Mouse (Mus musculus) MEL (cell line): ENCODE results near the gene Nisch. TPM values are rescaled to one million over a fixed set of nuclear protein-coding genes. Genes with fewer than 3 reads are reported as not detected.

Experiments used
- DNase-seq: peaks from one replicate; pipeline ENCODE4 v3.0.0; 2011; ENCODE audit warnings: low read depth, low spot score
- H3K27ac ChIP-seq: 2 replicates; pipeline ENCODE4 v1.5.1; 2012; ENCODE audit warnings: low read depth, mild to moderate bottlenecking, control low read depth, low read length, moderate library complexity; ENCODE audit not compliant: control insufficient read depth
- H3K27me3 ChIP-seq, 2 experiments: fragments of 150-350 bp in 1 of 2; sonication (generic) in 1 of 2; 2 replicates each; pipeline ENCODE4 v1.6.1; 2012; ENCODE audit warnings: low read length in 2 of 2, mild to moderate bottlenecking in 2 of 2, improper control_type of control experiment in 1 of 2, moderate library complexity in 1 of 2; ENCODE audit not compliant: insufficient read depth in 2 of 2, control insufficient read depth in 1 of 2
- H3K36me3 ChIP-seq, 2 experiments: 2 replicates each; pipeline ENCODE4 v1.6.1; 2012 to 2014; ENCODE audit warnings: low read length in 2 of 2, improper control_type of control experiment in 1 of 2, inconsistent platforms in 1 of 2, mild to moderate bottlenecking in 1 of 2; ENCODE audit not compliant: insufficient read depth in 2 of 2, control insufficient read depth in 1 of 2
- H3K4me1 ChIP-seq, 2 experiments: fragments of 150-350 bp in 1 of 2; sonication (generic) in 1 of 2; 2 replicates each; pipeline ENCODE4 v1.6.1; 2012; ENCODE audit warnings: low read length in 2 of 2, improper control_type of control experiment in 1 of 2, mild to moderate bottlenecking in 1 of 2; ENCODE audit not compliant: insufficient read depth in 2 of 2, control insufficient read depth in 1 of 2
- H3K4me3 ChIP-seq, 2 experiments: fragments of 150-350 bp in 1 of 2; sonication (generic) in 1 of 2; 2 replicates each; pipeline ENCODE4 v1.5.1; 2012; ENCODE audit warnings: low read depth in 2 of 2, low read length in 2 of 2, mild to moderate bottlenecking in 2 of 2, moderate library complexity in 2 of 2, control low read depth in 1 of 2, improper control_type of control experiment in 1 of 2; ENCODE audit not compliant: control insufficient read depth in 1 of 2, insufficient read depth in 1 of 2
- H3K79me2 ChIP-seq: 2 replicates; pipeline ENCODE4 v1.6.1; 2012; ENCODE audit warnings: mild to moderate bottlenecking, low read length, moderate library complexity; ENCODE audit not compliant: control insufficient read depth, poor library complexity, insufficient read depth
- H3K9ac ChIP-seq: 2 replicates; pipeline ENCODE4 v1.6.1; 2012; ENCODE audit warnings: low read depth, mild to moderate bottlenecking, control low read depth, low read length, moderate library complexity; ENCODE audit not compliant: control insufficient read depth, poor library complexity, severe bottlenecking
- H3K9me3 ChIP-seq: fragments of 150-350 bp; sonication (generic); replicated peaks from 2 replicates; pipeline ENCODE4 v1.6.1; 2012; ENCODE audit warnings: mild to moderate bottlenecking, low read length, improper control_type of control experiment, moderate library complexity; ENCODE audit not compliant: insufficient read depth
- ELF1 ChIP-seq: IDR thresholded peaks from 2 replicates; pipeline ENCODE4 v1.6.1; 2014; ENCODE audit warnings: low read depth, mild to moderate bottlenecking, inconsistent platforms, low read length, improper control_type of control experiment, moderate library complexity
- EP300 ChIP-seq, 2 experiments: IDR thresholded peaks; 2 replicates each; pipeline ENCODE4 v1.6.1; 2011; ENCODE audit warnings: improper control_type of control experiment in 2 of 2, low read length in 2 of 2, low read depth in 1 of 2, mild to moderate bottlenecking in 1 of 2
- GATA1 ChIP-seq: IDR thresholded peaks from 2 replicates; pipeline ENCODE4 v1.6.1; 2011; ENCODE audit warnings: low read depth, low read length, improper control_type of control experiment
- JUND ChIP-seq: IDR thresholded peaks from 2 replicates; pipeline ENCODE4 v1.6.1; 2011; ENCODE audit warnings: low read depth, mild to moderate bottlenecking, improper control_type of control experiment, low read length
- MAX ChIP-seq: IDR thresholded peaks from 2 replicates; pipeline ENCODE4 v1.6.1; 2011; ENCODE audit warnings: low read length, improper control_type of control experiment
- MAZ ChIP-seq: IDR thresholded peaks from 2 replicates; pipeline ENCODE4 v1.6.1; 2012; ENCODE audit warnings: low read depth, mild to moderate bottlenecking, inconsistent platforms, low read length, improper control_type of control experiment
- MEF2A ChIP-seq: IDR thresholded peaks from 2 replicates; pipeline ENCODE4 v1.6.1; 2014; ENCODE audit warnings: low read depth, mild to moderate bottlenecking, inconsistent platforms, low read length, improper control_type of control experiment; ENCODE audit not compliant: poor library complexity, insufficient replicate concordance, severe bottlenecking; ENCODE audit errors: extremely low read depth
- MYB ChIP-seq: IDR thresholded peaks from 2 replicates; pipeline ENCODE4 v1.6.1; 2011; ENCODE audit warnings: mild to moderate bottlenecking, low read depth, low read length, improper control_type of control experiment
- POLR2AphosphoS2 ChIP-seq: IDR thresholded peaks from 2 replicates; pipeline ENCODE4 v1.6.1; 2011; ENCODE audit warnings: low read length, improper control_type of control experiment
- RAD21 ChIP-seq: IDR thresholded peaks from 2 replicates; pipeline ENCODE4 v1.6.1; 2011; ENCODE audit warnings: mild to moderate bottlenecking, low read depth, low read length, improper control_type of control experiment
- SIN3A ChIP-seq: IDR thresholded peaks from 2 replicates; pipeline ENCODE4 v1.6.1; 2012; ENCODE audit warnings: low read length, improper control_type of control experiment, inconsistent platforms
- SMC3 ChIP-seq: IDR thresholded peaks from 2 replicates; pipeline ENCODE4 v1.6.1; 2011; ENCODE audit warnings: low read depth, low read length, improper control_type of control experiment
- TAL1 ChIP-seq: IDR thresholded peaks from 2 replicates; pipeline ENCODE4 v1.6.1; 2012; ENCODE audit warnings: mild to moderate bottlenecking, inconsistent platforms, low read length, moderate library complexity, mixed read lengths
- TBP ChIP-seq: IDR thresholded peaks from 2 replicates; pipeline ENCODE4 v1.8.0; 2011; ENCODE audit warnings: low read depth, low read length, improper control_type of control experiment
- ZC3H11A ChIP-seq: IDR thresholded peaks from 2 replicates; pipeline ENCODE4 v1.6.1; 2012; ENCODE audit warnings: low read depth, mild to moderate bottlenecking, inconsistent platforms, low read length, improper control_type of control experiment
- ZMIZ1 ChIP-seq: IDR thresholded peaks from 2 replicates; pipeline ENCODE4 v1.6.1; 2012; ENCODE audit warnings: low read depth, mild to moderate bottlenecking, inconsistent platforms, low read length, improper control_type of control experiment, moderate library complexity
- polyA plus RNA-seq, 2 experiments: library from polyadenylated mRNA; stranded (reverse) in 1 of 2; unstranded in 1 of 2; fragments of >175 nt in 1 of 2; fragments of >200 nt in 1 of 2; gene quantifications; 2 replicates each; pipeline versions ENCODE4 v1.2.1 to v1.2.4; 2012; ENCODE audit warnings: low replicate concordance in 2 of 2, low read depth in 1 of 2; ENCODE audit not compliant: insufficient read length in 2 of 2, insufficient read depth in 1 of 2, missing spikeins in 1 of 2
- total RNA-seq: library from RNA; depleted of rRNA; stranded (reverse); fragments of 300-350 nt; gene quantifications from 2 replicates; pipeline ENCODE4 v1.2.3, GENCODE M21; 2012

The Nisch gene
- total and polyA plus RNA-seq, 3 experiments, result 53.0 to 154 TPM; not detected in 1

GRCm38 (mm10) chr14:31186656-31187055 lies 30.1 kb downstream of the Nisch start:
- H3K4me3 ChIP-seq, result no peak overlapping the region
- no peak overlapping the region for H3K9ac ChIP-seq
- H3K27ac ChIP-seq, result no peak overlapping the region
- H3K36me3 ChIP-seq, result peaks cover 0 to 30% of the 10 kb centered on the region in 2 experiments; a peak in 2 of 4 replicates
- no peak for DNase-seq
- no peaks in the 10 kb centered on the region for H3K27me3 ChIP-seq
- no peaks in the 10 kb centered on the region for H3K9me3 ChIP-seq
- H3K4me1 ChIP-seq, result no peaks in the 10 kb centered on the region
- H3K79me2 ChIP-seq, result no peaks in the 10 kb centered on the region
- TF ChIP-seq MEF2A (no peak), GATA1 (no peak), MAZ (no peak), RAD21 (no peak), ZMIZ1 (no peak), TAL1 (no peak), ZC3H11A (no peak), MYB (no peak), SIN3A (no peak), ELF1 (no peak)

GRCm38 (mm10) chr14:31184195-31184594 lies 32.6 kb downstream of the Nisch start:
- no peaks in the 10 kb centered on the region for H3K4me1 ChIP-seq
- no peaks in the 10 kb centered on the region for H3K9me3 ChIP-seq
- H3K27ac ChIP-seq, result no peak overlapping the region
- no peak overlapping the region for H3K9ac ChIP-seq
- H3K79me2 ChIP-seq, result no peaks in the 10 kb centered on the region
- TF ChIP-seq SIN3A (no peak), POLR2AphosphoS2 (no peak), TBP (no peak), SMC3 (no peak), TAL1 (no peak)
- TF ChIP-seq, all 39 proteins: peak for 0
- Histone ChIP-seq H3K36me3 (peaks cover 0 to 28% of the 10 kb centered on the region in 2 experiments; a peak in 2 of 4 replicates), H3K4me3 (no peak overlapping the region), H3K27me3 (no peaks in the 10 kb centered on the region)
- DNase-seq, result no peak

GRCm38 (mm10) chr14:31183541-31183940 lies 33.2 kb downstream of the Nisch start:
- Histone ChIP-seq H3K27ac (no peak overlapping the region), H3K9me3 (no peaks in the 10 kb centered on the region), H3K36me3 (peaks cover 0 to 26% of the 10 kb centered on the region in 2 experiments; a peak in 2 of 4 replicates), H3K4me3 (no peak overlapping the region), H3K9ac (no peak overlapping the region), H3K79me2 (no peaks in the 10 kb centered on the region), H3K4me1 (no peaks in the 10 kb centered on the region), H3K27me3 (no peaks in the 10 kb centered on the region)
- no peak for TF ChIP-seq TAL1
- no peak for TF ChIP-seq RAD21
- TF ChIP-seq MAX, result no peak
- no peak for TF ChIP-seq JUND
- TF ChIP-seq EP300 (IDR thresholded peaks at IDR 0.05; ENCODE audit: low read depth in 1 of 2, low read length in 2 of 2), result no peak
- no peak for DNase-seq
